Mouse (Mus musculus): ENCODE results near the gene Pipox. TPM values are rescaled to one million over a fixed set of nuclear protein-coding genes. Genes with fewer than 3 reads are reported as not detected.

Gene Pipox
- polyA plus RNA-seq, 1 experiment from 2014 or later = 16.0 TPM

DNA sequence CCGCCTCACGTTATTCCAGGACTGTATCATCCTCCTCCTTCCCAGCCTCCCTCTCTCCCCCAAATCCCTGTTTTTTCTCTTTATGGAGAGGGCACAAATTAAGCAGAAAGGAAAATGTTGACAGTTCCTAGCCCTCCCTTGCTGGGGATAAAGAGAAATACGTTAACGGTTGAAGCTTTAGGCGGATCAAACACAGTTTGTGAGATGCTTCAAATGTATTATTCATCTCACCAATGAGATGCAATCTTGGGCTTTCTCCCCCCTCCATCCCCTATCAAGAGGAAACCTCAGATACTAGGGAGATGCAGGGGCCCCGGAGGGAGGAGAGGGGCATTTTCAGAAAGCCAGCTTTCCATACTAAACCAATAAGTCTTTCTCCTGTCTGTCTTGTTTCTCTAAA, 15.9 kb upstream of the Pipox start:
- Histone ChIP-seq H3K27ac (ENCODE audit: low read length) (no peak overlapping the region), H3K27me3 (ENCODE audit: insufficient read depth, low read length) (peaks cover 30% of the 10 kb centered on the region), H3K9ac (replicated peaks; ENCODE audit: low read length) (no peak overlapping the region), H3K9me3 (ENCODE audit: low read length) (no peaks in the 10 kb centered on the region), H3K4me3 (ENCODE audit: low read length) (no peak overlapping the region), H3K36me3 (ENCODE audit: insufficient read depth, low read length) (no peaks in the 10 kb centered on the region), H3K4me1 (ENCODE audit: insufficient read depth, low read length) (peaks cover 8% of the 10 kb centered on the region), H3K4me2 (replicated peaks; ENCODE audit: low read depth, low read length) (no peak overlapping the region)
- 28% methylated on average over 6 of the region's 6 CpGs for WGBS
- no peak for ATAC-seq (ENCODE audit: low FRiP score, low TSS enrichment)

- Histone ChIP-seq H3K9me3 (ENCODE audit: low read length) (no peaks in the 10 kb centered on the region), H3K27ac (ENCODE audit: low read length) (no peak overlapping the region), H3K4me3 (ENCODE audit: low read length) (no peak overlapping the region), H3K36me3 (ENCODE audit: insufficient read depth, low read length) (no peaks in the 10 kb centered on the region), H3K4me1 (ENCODE audit: insufficient read depth, low read length) (peaks cover 6% of the 10 kb centered on the region; the same call in 1 of the 2 replicates), H3K4me2 (replicated peaks; ENCODE audit: low read depth, low read length) (no peak overlapping the region), H3K9ac (replicated peaks; ENCODE audit: low read length) (no peak overlapping the region), H3K27me3 (ENCODE audit: insufficient read depth, low read length) (peaks cover 26% of the 10 kb centered on the region)
- 25% methylated on average over 5 of the region's 5 CpGs for WGBS
- no peak for ATAC-seq (ENCODE audit: low FRiP score, low TSS enrichment)
Observed at GRCm38 (mm10) chr11:77909376-77909775, 15.5 kb upstream of the Pipox start.

GRCm38 (mm10) chr11:77908468-77908867, 14.6 kb upstream of the Pipox start:
- H3K36me3 ChIP-seq (ENCODE audit: insufficient read depth, low read length) = no peaks in the 10 kb centered on the region
- H3K4me2 ChIP-seq (replicated peaks; ENCODE audit: low read depth, low read length) = no peak overlapping the region
- WGBS = 72% methylated on average over 4 of the region's 4 CpGs
- peaks cover 6% of the 10 kb centered on the region; the same call in 1 of the 2 replicates for H3K4me1 ChIP-seq (ENCODE audit: insufficient read depth, low read length)
- H3K9ac ChIP-seq (replicated peaks; ENCODE audit: low read length) = no peak overlapping the region
- no peak for ATAC-seq (ENCODE audit: low FRiP score, low TSS enrichment)
- no peak overlapping the region for H3K4me3 ChIP-seq (ENCODE audit: low read length)
- H3K9me3 ChIP-seq (ENCODE audit: low read length) = no peaks in the 10 kb centered on the region
- H3K27ac ChIP-seq (ENCODE audit: low read length) = no peak overlapping the region
- peaks cover 17% of the 10 kb centered on the region for H3K27me3 ChIP-seq (ENCODE audit: insufficient read depth, low read length)

- Histone ChIP-seq H3K36me3 (ENCODE audit: insufficient read depth, low read length) (no peaks in the 10 kb centered on the region), H3K4me2 (replicated peaks; ENCODE audit: low read depth, low read length) (peak overlapping the region; percentile 41; the same call in 1 of the 2 replicates), H3K4me1 (ENCODE audit: insufficient read depth, low read length) (peaks cover 6% of the 10 kb centered on the region; the same call in 1 of the 2 replicates), H3K27ac (ENCODE audit: low read length) (no peak overlapping the region), H3K4me3 (ENCODE audit: low read length) (no peak overlapping the region), H3K27me3 (ENCODE audit: insufficient read depth, low read length) (peaks cover 3% of the 10 kb centered on the region; the same call in 1 of the 2 replicates), H3K9me3 (ENCODE audit: low read length) (no peaks in the 10 kb centered on the region), H3K9ac (replicated peaks; ENCODE audit: low read length) (no peak overlapping the region; the same call in 1 of the 2 replicates)
- no peak for ATAC-seq (ENCODE audit: low FRiP score, low TSS enrichment)
- WGBS = 18% methylated on average over 9 of the region's 9 CpGs
Observed at GRCm38 (mm10) chr11:77906747-77907174, 12.9 kb upstream of the Pipox start.

DNA sequence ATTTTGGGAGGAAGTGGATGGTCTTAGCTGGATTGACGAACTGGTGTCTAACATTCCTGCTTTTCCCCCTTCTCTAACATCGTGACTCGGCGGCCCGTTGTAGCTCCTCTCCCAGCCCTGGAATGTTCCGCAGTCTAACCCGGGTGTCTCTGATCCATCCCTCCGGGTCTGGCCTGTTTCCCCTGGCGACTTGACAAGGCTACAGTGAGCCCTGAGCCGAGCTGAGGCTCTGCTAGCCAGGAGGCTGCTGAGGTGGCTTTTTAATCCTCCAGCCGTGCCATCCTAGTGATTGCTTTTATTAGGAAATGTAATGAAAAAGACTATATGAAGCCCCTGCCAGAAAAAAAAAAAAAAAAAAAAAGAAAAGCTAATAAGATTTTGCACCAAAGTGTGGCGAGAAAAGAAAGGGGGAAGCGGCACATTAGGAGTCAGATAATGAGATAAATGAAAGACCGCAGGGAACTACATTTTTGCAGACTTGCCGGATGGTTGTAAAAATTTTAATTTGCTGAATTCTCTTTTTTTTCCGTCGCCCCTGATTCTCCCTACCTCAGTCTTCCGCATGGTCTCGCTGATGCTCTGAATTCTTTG, 12.3 kb upstream of the Pipox start:
- H3K4me2 ChIP-seq (replicated peaks; ENCODE audit: low read depth, low read length) = no peak overlapping the region; the same call in 1 of the 2 replicates
- H3K9me3 ChIP-seq (ENCODE audit: low read length) = no peaks in the 10 kb centered on the region
- no peak overlapping the region for H3K9ac ChIP-seq (replicated peaks; ENCODE audit: low read length)
- no peak overlapping the region for H3K4me3 ChIP-seq (ENCODE audit: low read length)
- no peaks in the 10 kb centered on the region for H3K36me3 ChIP-seq (ENCODE audit: insufficient read depth, low read length)
- 54% methylated on average over 19 of the region's 19 CpGs for WGBS
- no peak for ATAC-seq (ENCODE audit: low FRiP score, low TSS enrichment)
- peaks cover 6% of the 10 kb centered on the region; the same call in 1 of the 2 replicates for H3K4me1 ChIP-seq (ENCODE audit: insufficient read depth, low read length)
- peaks cover 3% of the 10 kb centered on the region; the same call in 1 of the 2 replicates for H3K27me3 ChIP-seq (ENCODE audit: insufficient read depth, low read length)
- no peak overlapping the region for H3K27ac ChIP-seq (ENCODE audit: low read length)

DNA sequence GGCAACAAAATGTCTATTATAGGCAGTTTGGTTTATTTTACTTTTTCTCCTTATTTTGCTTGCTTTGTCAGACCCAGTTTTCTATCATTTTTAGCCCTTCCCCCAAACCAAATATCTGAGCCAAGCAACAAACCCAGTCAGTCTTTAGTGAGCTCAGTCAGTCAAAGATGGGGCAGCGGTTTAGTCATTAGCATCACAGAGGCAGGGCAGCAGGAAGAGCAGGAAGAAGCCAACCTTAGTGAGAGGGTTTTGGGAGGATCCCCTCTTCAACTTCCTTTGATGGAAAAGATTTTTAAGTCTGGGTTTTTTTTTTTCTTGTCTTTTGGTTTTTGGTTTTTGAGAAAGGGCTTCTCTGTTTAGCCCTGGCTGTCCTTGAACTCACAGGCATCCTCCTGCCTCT, 10.8 kb upstream of the Pipox start:
- H3K4me2 ChIP-seq (replicated peaks; ENCODE audit: low read depth, low read length) = no peak overlapping the region
- 41% methylated on average over 1 of the region's 1 CpGs for WGBS
- no peaks in the 10 kb centered on the region for H3K36me3 ChIP-seq (ENCODE audit: insufficient read depth, low read length)
- H3K27ac ChIP-seq (ENCODE audit: low read length) = no peak overlapping the region
- H3K9ac ChIP-seq (replicated peaks; ENCODE audit: low read length) = no peak overlapping the region
- peaks cover 3% of the 10 kb centered on the region; the same call in 1 of the 2 replicates for H3K27me3 ChIP-seq (ENCODE audit: insufficient read depth, low read length)
- no peak for ATAC-seq (ENCODE audit: low FRiP score, low TSS enrichment)
- no peaks in the 10 kb centered on the region for H3K9me3 ChIP-seq (ENCODE audit: low read length)
- no peak overlapping the region for H3K4me3 ChIP-seq (ENCODE audit: low read length)
- H3K4me1 ChIP-seq (ENCODE audit: insufficient read depth, low read length) = peaks cover 6% of the 10 kb centered on the region; the same call in 1 of the 2 replicates

DNA sequence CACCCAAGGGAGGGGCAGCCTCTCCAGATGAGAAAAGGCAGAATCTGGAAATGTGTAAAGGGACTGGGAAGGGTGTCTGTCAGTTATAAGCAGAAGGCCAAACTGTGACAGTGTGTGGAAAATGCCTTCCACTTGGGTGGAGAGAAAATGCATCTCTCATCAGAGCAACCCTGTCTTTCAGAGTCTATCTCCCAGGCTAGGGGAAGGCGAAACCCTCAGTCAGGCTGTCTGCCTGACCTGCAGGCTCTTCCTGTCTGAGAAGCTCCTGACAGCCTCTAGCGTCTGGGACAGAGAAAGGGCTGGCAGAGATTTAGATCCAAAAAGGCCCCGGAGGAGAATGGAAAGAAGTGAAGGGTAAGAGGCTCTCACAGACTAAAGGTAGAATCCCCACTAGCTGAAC, 9.9 kb upstream of the Pipox start:
- Histone ChIP-seq H3K4me1 (ENCODE audit: insufficient read depth, low read length) (peaks cover 6% of the 10 kb centered on the region; the same call in 1 of the 2 replicates), H3K4me2 (replicated peaks; ENCODE audit: low read depth, low read length) (no peak overlapping the region), H3K27ac (ENCODE audit: low read length) (no peak overlapping the region), H3K9ac (replicated peaks; ENCODE audit: low read length) (no peak overlapping the region), H3K36me3 (ENCODE audit: insufficient read depth, low read length) (no peaks in the 10 kb centered on the region), H3K27me3 (ENCODE audit: insufficient read depth, low read length) (peaks cover 2% of the 10 kb centered on the region), H3K4me3 (ENCODE audit: low read length) (no peak overlapping the region), H3K9me3 (ENCODE audit: low read length) (no peaks in the 10 kb centered on the region)
- ATAC-seq (ENCODE audit: low FRiP score, low TSS enrichment) = no peak
- 30% methylated on average over 3 of the region's 3 CpGs for WGBS

GRCm38 (mm10) chr11:77901775-77902355, 8.0 kb upstream of the Pipox start:
- Histone ChIP-seq H3K4me2 (replicated peaks; ENCODE audit: low read depth, low read length) (no peak overlapping the region), H3K27me3 (ENCODE audit: insufficient read depth, low read length) (peaks cover 20% of the 10 kb centered on the region)
- ATAC-seq (ENCODE audit: low FRiP score, low TSS enrichment) = no peak

DNA sequence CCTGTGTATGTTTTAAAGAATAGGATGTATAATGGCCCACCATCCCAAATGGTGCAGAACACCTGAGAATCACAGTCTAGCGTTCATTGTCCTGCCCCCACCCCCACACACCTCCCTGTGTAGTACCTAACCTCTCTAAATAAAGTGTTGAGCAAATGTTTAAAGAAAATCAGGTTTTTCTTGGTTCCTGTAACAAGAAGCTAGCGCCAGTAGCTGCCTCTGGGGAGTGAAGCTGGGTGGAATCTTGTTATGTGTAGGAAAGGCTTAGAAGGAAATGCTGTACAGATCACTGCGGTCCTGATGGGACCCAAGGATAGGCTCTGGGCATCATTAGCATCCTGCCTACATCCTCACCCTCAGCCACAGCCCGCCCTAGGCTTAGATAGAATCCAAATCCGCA, 7.5 kb upstream of the Pipox start:
- WGBS = 63% methylated on average over 5 of the region's 5 CpGs
- Histone ChIP-seq H3K9me3 (ENCODE audit: low read length) (no peaks in the 10 kb centered on the region), H3K4me3 (ENCODE audit: low read length) (no peak overlapping the region), H3K27me3 (ENCODE audit: insufficient read depth, low read length) (peaks cover 25% of the 10 kb centered on the region), H3K4me2 (replicated peaks; ENCODE audit: low read depth, low read length) (no peak overlapping the region), H3K9ac (replicated peaks; ENCODE audit: low read length) (no peak overlapping the region), H3K27ac (ENCODE audit: low read length) (no peak overlapping the region), H3K4me1 (ENCODE audit: insufficient read depth, low read length) (peaks cover 10% of the 10 kb centered on the region), H3K36me3 (ENCODE audit: insufficient read depth, low read length) (no peaks in the 10 kb centered on the region)
- ATAC-seq (ENCODE audit: low FRiP score, low TSS enrichment) = no peak

More at GRCm38 (mm10) chr11:77901775-77902355, 8.0 kb upstream of the Pipox start:
- H3K9ac ChIP-seq (replicated peaks; ENCODE audit: low read length) = no peak overlapping the region
- no peak overlapping the region for H3K27ac ChIP-seq (ENCODE audit: low read length)
- 44% methylated on average over 8 of the region's 8 CpGs for WGBS
- H3K9me3 ChIP-seq (ENCODE audit: low read length) = no peaks in the 10 kb centered on the region
- peaks cover 8% of the 10 kb centered on the region for H3K4me1 ChIP-seq (ENCODE audit: insufficient read depth, low read length)
- no peaks in the 10 kb centered on the region for H3K36me3 ChIP-seq (ENCODE audit: insufficient read depth, low read length)
- no peak overlapping the region for H3K4me3 ChIP-seq (ENCODE audit: low read length)

GRCm38 (mm10) chr11:77900696-77901095, 6.8 kb upstream of the Pipox start:
- Histone ChIP-seq H3K27me3 (ENCODE audit: insufficient read depth, low read length) (peaks cover 32% of the 10 kb centered on the region), H3K27ac (ENCODE audit: low read length) (no peak overlapping the region), H3K4me1 (ENCODE audit: insufficient read depth, low read length) (peaks cover 12% of the 10 kb centered on the region), H3K36me3 (ENCODE audit: insufficient read depth, low read length) (no peaks in the 10 kb centered on the region), H3K4me2 (replicated peaks; ENCODE audit: low read depth, low read length) (no peak overlapping the region), H3K9ac (replicated peaks; ENCODE audit: low read length) (no peak overlapping the region), H3K4me3 (ENCODE audit: low read length) (no peak overlapping the region), H3K9me3 (ENCODE audit: low read length) (no peaks in the 10 kb centered on the region)
- WGBS = 85% methylated on average over 4 of the region's 4 CpGs
- no peak for ATAC-seq (ENCODE audit: low FRiP score, low TSS enrichment)

Measured in kidney, embryonic 16.5 days (tissue).